15 mouse cellular contexts compared by ENCODE assay signal in the genomic region with DNA sequence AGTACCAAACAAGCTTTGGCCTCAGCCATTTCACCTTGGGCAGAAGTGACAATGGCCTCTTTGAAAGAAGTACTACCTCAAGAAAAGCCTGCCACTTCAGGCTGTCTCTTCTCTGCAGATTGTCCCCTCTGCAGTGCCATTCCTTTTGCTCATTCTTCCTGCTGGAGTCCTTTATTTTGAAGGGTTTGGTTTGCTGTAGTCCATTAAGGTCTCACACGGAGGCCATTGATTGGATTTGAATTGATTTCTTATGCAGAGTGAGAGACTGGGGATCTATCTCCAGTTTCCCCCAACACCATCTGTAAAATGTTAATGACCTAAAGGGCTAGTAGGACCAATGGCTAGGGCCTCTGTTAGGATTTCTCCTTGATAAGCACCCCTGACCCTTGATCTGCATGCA.
"Had no signal": no experiment of that assay in that cellular context is flagged by ENCODE, and none has a peak within 500 bp of the region (broad histone marks: within the 10 kb centered on the region; RNA-seq: fewer than 3 reads in every experiment).

No protein-coding gene starts in this region.

- H3K4me3 ChIP-seq: neural tube, embryonic 15.5 days; stomach, embryonic 15.5 days had no signal

- H3K27me3 ChIP-seq: neural tube, embryonic 15.5 days; stomach, embryonic 15.5 days had no signal

- H3K9me3 ChIP-seq: neural tube, embryonic 15.5 days; stomach, embryonic 15.5 days had no signal

- H3K36me3 ChIP-seq: neural tube, embryonic 15.5 days; stomach, embryonic 15.5 days had no signal

- H3K4me2 ChIP-seq: neural tube, embryonic 15.5 days; stomach, embryonic 15.5 days had no signal

- H3K4me1 ChIP-seq: neural tube, embryonic 15.5 days; stomach, embryonic 15.5 days had no signal

- H3K9ac ChIP-seq: neural tube, embryonic 15.5 days; stomach, embryonic 15.5 days had no signal

- H3K27ac ChIP-seq: neural tube, embryonic 15.5 days; stomach, embryonic 15.5 days; stomach, postnatal 0 days had no signal

- DNase-seq: retina, postnatal 1 day; right cerebral cortex, adult 18-20 months; right cerebral cortex, postnatal 14 days; right cerebral cortex, postnatal 25 days; right cerebral cortex, postnatal 4 days; spleen, adult 18-20 months; thymus, adult 18-20 months; thymus, adult 2 months; thymus, postnatal 14 days; thymus, postnatal 25 days; thymus, postnatal 36 days; thymus, postnatal 4 days had no signal
